Mouse (Mus musculus) bone marrow, adult 2 months (tissue): ENCODE data around the gene Gm28035.

Experiments
- CTCF ChIP-seq: fragments of 200-500 bp; IDR thresholded peaks from 2 replicates; pipeline ENCODE4 v1.5.1; 2011; ENCODE audit warnings: low read length, control low read depth; ENCODE audit not compliant: control insufficient read depth, insufficient read depth
- POLR2A ChIP-seq: fragments of 200-500 bp; IDR thresholded peaks from 2 replicates; pipeline ENCODE4 v1.6.1; 2011; ENCODE audit warnings: low read depth, mild to moderate bottlenecking, control low read depth, low read length, borderline replicate concordance; ENCODE audit not compliant: control insufficient read depth

GRCm38 (mm10) chr2:30212169-30212545 lies 28.2 kb upstream of the Gm28035 start:
- TF ChIP-seq CTCF: no peak
- TF ChIP-seq POLR2A: no peak
